Mouse (Mus musculus) heart, postnatal 36 days (tissue): Measurements from ENCODE around the gene Cbr3. TPM values are rescaled to one million over a fixed set of nuclear protein-coding genes. Genes with fewer than 3 reads are reported as not detected.

Experiments
- DNase-seq, 2 experiments: peaks; one replicate each; pipeline ENCODE4 v3.0.0; 2021 to 2022
- intact Hi-C: fragments of 180-260 bp; cut with DNase I; formaldehyde crosslinking; loops from one replicate; pipeline ENCODE4 v1.15.1; 2025
- total RNA-seq, 2 experiments: library from RNA; stranded (reverse); gene quantifications; 2 replicates each; pipeline ENCODE4 v1.2.3; 2021

Gene Cbr3
- total RNA-seq, 2 experiments from 2014 or later = 2.9 to 3.6 TPM

- intact Hi-C loops = loop anchor here (5.0 to 10.0 kb wide), 5 partner anchors 36 to 664 kb away; partner anchors contain the start of genes Cbr1, Morc3, Pigp and Ttc3
Observed at GRCm38 (mm10) chr16:93710924-93711323, 27.9 kb downstream of the Cbr3 start.

DNA sequence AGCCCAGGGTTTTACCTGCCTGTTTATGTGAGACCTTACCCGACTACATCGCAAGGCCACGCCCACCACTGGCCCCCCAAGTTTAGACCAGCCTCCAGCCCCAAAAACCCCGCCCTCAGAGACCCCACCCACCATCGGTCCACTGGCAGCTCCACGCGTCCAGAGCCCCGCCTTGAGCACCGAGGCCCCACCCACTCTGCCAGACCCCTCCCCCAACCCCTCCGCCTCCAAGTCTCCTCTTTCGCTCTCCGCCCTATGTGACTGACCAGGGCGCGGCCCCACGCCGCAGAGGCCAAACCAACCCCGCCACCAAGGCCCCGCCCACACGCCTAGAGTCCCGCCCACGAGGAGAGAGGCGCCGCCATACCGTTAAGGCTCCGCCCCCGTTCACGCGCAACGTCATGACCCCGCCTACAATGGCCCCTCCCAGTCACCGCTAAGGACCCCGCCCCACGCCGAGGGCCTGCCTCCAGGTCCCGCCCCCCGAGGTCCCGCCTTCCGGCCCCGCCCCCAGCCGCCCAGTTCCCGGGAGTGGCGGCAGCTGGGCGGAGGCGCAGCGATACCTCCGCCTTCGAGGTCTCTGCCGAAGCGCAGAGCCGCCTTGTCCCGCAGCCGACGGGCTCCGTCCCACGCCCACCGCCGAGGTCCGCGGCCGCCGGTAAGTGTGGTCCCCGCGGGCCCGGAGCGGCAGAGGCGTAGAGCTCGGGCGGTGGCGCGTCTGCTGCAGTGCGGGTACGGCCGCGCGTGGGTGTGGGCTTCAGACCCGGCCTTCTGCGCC lies 28.6 kb downstream of the Cbr3 start, which contains the start of gene Dop1b:
Gene Dop1b (plus strand): TSS at position 494 of the 778 bp plus-strand sequence.
- intact Hi-C loops = loop anchor here (5.0 to 10.0 kb wide), 5 partner anchors 36 to 663 kb away; partner anchors contain the start of genes Cbr1, Morc3, Pigp and Ttc3
- peak; percentile 100 for DNase-seq

More at GRCm38 (mm10) chr16:93710924-93711323, 27.9 kb downstream of the Cbr3 start:
- DNase-seq = peak; percentile 76 to 78

DNA sequence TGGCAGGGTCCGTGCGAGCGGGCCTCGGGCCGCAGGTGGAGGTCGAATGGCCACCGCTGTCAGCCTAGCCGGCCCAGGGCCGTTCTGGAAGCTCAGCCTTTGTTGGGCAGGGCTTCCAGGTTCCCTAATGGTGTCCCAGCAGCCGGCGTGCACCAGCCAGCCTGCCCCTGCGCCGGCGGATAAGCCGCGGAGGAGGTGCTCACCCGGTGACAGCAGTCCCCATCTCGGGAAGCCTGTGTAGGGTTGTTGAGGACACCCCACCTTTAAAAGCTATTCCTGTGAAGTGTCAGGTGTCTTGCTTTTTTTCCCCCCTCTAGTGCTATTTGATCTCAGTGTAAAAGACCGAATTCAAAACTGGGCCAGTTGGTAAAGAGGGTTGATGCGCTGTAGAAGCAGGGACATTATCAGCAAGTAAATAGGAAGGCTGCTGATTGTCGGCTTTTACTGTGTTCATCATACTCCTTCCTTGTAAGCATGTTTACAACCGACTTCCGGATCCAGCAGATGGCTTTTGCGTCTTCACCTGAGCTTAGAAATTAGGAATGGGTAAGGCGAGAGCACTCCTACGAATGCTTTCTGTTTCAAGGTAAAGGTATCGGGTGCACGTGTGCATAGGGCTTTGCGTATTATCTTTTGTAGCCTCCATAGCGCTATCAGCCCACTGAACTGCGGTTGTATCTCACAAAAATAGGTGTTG lies 29.3 kb downstream of the Cbr3 start:
- intact Hi-C loops = loop anchor here (5.0 to 10.0 kb wide), 5 partner anchors 35 to 662 kb away; partner anchors contain the start of genes Cbr1, Morc3, Pigp and Ttc3
- no peak for DNase-seq

GRCm38 (mm10) chr16:93712966-93713365 lies 30.0 kb downstream of the Cbr3 start:
- no peak for DNase-seq
- intact Hi-C loops = loop anchor here (5.0 to 10.0 kb wide), 5 partner anchors 34 to 662 kb away; partner anchors contain the start of genes Cbr1, Morc3, Pigp and Ttc3

DNA sequence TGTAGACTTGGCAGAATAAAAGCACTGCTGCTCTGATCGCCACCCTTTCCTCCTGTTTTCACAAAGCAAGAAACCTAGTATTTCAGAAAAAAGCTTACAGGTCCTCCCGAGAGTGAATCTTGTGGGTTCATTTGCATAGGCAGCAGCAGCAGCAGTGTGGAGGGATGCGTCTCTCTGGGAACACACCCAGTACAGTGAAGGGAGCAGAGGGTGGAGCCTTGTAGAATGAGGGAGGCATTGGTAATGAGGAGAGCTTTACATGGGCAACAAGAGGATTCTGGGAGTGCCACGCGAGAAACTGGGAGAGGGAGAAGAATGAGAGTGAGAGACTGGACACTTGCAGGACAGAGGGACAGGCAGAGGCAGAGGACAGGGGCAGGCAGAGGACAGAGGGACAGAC lies 31.4 kb downstream of the Cbr3 start:
- intact Hi-C loops = loop anchor here (5.0 to 10.0 kb wide), 5 partner anchors 33 to 660 kb away; partner anchors contain the start of genes Cbr1, Morc3, Pigp and Ttc3
- DNase-seq = no peak

DNA sequence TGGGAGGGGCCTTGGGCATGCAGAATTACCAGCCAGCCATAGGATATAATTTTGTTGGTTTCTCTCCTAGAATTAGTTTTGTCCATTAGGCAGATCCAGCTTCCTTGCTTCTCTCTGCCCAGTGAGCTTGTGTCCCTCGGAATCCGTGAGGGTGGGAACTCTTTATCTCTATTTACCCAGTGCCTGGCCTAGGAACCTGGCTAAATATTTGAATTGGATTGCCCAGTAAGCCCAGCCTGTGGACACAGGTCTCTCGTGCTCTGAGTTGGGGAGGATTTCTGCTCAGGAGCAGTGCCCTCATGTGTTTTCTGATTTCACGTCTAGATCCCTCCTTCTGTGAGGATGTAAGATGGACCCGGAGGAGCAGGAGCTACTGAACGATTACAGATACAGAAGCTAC lies 32.8 kb downstream of the Cbr3 start:
- DNase-seq = no peak
- intact Hi-C loops = loop anchor here (10.0 kb wide), 1 partner anchor 659 kb away; the partner anchor contains the start of genes Pigp and Ttc3

GRCm38 (mm10) chr16:93717299-93717703 lies 34.3 kb downstream of the Cbr3 start:
- peak; percentile 79 to 81 for DNase-seq
- intact Hi-C loops = loop anchor here (10.0 kb wide), 1 partner anchor 658 kb away; the partner anchor contains the start of genes Pigp and Ttc3

DNA sequence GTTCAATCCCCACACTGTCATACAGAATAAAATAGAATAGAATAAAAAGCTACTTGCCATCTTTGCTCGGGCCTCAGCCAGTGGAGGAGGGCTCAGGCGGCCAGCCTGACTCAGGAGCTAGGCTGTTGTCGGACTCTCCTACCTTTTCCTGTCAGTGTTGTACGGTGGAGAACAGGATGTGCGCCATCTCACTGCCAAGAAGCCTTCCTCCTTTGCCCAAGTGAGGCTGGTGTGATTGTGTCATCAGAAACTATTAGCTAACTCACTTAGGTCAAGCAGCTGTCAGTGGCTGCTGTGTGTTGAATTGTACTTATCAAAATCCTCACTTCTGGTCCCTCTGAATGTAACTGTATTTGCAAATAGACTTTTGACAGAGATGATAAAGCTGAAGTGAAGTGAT lies 38.8 kb downstream of the Cbr3 start:
- intact Hi-C loops = no loop called here
- DNase-seq = no peak

DNA sequence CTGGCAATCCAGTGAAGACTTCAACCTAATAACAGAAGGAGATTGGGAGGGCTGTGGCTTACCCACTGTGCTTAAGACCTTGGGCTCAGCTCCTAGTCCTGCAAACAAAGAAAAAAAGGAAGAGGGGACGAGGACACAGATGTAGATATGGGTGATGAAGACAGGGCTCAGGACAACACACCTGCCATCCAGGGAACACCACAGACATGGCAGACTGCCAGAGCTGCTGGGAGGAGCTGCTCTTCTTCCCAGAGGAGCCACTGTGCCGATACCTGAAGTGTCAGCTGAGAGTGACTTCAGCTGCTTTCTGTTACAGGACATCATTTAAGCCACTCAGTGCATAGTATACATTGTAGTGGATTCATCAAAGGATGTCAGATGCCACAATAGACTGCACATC lies 39.5 kb downstream of the Cbr3 start:
- intact Hi-C loops = no loop called here
- no peak for DNase-seq

DNA sequence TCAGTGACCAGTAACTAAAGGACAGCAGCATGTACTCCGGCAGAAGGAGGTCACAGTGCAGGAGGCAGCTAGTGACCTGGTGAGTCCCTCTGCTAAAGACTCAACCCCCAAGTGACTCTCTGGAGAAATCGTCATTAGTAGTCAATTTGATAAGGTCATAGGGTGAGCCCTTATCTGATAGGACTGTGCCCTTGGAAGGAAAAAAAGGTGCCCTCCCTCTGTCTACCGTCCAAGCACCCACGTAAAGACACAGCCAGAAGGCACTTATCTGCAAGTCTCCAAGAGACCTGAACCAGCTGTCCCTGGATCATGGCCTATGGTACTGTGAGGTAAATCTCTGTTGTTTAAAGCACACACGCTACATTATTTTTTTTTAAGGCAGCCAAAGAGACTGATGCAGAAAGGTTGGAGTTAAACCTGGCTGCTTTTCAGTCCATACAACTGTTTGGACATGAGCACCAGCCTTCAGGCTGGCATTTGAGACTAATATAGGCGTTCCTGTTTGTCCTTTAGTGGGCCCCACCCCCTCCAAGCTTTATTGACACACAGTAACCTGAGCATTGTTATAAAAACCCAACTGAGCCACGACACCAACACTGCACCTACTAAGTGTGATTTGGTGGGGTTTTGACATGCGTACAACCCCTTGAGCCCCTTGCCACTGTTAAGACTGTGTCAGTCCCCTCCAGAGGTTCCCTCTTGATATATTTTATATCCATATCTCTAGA lies 42.6 kb downstream of the Cbr3 start:
- intact Hi-C loops = no loop called here
- no peak for DNase-seq

DNA sequence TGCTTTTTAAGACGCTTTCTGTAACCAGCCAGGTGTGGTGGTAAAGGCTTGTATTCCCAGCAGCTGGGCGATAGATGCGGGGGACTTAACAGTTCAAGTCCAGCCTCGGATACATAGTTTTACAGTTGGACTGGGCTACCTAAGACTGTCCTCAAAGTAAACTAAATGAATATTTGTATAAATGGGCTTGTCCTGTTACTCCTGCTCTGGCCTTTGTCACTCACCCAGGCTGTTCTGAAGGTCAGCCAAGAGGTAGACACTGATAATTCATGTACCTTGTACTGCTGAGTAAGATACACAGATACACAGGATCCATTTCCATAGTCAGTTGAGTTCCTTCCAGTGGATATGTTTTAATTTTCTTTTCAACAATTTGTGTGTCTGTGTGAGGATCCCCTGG lies 43.2 kb downstream of the Cbr3 start:
- no peak for DNase-seq
- intact Hi-C loops = no loop called here

DNA sequence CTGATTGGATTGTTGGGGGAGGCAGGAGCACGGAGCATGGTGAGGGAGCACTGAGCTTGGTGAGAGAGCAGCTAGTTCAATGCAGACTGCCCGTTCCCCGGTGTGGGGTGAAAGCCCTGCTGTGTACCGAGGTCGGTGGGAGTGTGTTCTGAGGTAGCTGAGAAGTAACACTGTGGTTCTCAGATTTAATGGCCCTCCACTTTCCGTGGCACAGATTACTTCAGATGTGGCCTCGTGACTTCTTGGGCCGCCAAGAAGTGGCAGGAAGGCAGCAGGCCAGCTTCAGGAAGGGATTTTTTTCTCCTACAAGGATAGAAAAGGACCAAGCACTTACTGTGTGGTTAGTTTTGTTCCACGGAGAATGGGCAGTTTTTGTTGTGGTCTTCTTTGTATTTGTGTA lies 45.7 kb downstream of the Cbr3 start:
- no peak for DNase-seq

DNA sequence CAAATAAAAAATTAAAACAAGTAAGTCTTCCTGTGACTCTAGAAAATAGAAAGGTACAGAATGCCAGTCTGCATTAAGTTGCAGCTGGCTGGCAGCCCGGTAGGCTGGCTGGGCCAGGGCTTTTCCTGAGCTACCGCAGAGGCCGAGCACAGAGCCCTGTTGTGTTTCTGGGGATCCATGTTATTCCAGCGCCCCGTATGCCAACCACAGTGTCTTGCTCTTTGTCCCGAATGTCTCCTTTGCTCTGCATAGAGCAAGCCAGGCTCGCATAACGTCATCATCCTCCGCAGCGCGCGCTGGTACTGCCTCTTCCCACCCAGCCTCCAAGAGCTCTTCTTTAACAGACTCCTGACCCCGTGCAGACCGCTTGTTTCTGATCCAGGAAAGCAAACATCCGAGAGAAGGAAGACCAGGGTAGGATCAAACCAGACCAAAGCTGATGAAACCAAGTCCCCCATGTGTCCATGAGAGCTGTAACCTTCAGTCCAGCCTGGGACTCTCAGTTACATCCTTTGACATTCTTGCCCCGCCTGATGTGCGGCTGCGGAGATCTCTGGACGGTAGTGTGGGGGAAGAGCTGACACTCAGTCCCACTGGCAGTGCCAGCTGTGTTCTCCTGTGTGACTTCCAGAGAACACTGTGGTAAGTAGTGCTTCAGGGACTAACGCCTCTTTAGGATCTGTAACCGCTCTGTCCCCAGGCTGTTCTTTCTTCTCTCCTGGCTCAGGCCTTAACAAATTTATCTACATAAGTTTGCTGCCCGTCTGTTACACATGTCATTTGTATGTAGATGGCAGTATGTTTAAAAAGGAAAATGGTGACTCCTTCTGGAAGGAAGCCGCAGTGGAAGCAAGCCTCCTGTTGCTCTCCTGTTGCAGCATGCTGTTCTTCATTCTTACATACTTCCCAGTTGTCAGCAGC lies 47.0 kb downstream of the Cbr3 start:
- intact Hi-C loops = no loop called here
- DNase-seq = peak in 1 of 2 experiments; percentile 11

More for the DNA sequence above, 45.7 kb downstream of the Cbr3 start:
- intact Hi-C loops = no loop called here

GRCm38 (mm10) chr16:93731310-93731709 lies 48.3 kb downstream of the Cbr3 start:
- no peak for DNase-seq
- intact Hi-C loops = no loop called here

- no peak for DNase-seq
- intact Hi-C loops = no loop called here
Observed at GRCm38 (mm10) chr16:93732875-93733569, 50.0 kb downstream of the Cbr3 start.

DNA sequence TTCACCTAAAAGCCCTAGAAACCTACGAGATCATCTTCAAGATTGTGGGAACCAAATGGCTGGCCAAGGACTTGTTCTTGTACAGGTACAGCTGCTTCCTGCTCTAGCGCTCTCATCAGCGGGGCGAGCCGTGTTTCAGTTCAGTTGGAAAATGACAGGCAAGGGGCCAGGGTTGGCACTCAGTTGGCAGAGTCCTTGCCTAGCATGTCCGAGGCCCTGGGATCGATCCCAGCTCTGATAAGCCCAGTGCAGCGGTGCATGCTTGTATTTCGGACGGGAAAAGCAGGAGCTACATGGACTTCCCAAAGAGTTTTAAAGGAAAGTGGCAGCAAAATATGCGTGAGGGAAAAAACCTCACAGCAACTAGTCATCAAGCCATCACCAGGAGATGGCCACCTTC lies 56.2 kb downstream of the Cbr3 start:
- intact Hi-C loops = no loop called here
- no peak for DNase-seq
